Mouse (Mus musculus) neural tube, embryonic 10.5 days (tissue): ENCODE data around the gene Tmsb10.

Experiments
- DNase-seq: peaks from one replicate; pipeline ENCODE4 v3.0.0-alpha.2; 2017; ENCODE audit warnings: low spot score; ENCODE audit errors: extremely low spot score

The Tmsb10 gene

DNA sequence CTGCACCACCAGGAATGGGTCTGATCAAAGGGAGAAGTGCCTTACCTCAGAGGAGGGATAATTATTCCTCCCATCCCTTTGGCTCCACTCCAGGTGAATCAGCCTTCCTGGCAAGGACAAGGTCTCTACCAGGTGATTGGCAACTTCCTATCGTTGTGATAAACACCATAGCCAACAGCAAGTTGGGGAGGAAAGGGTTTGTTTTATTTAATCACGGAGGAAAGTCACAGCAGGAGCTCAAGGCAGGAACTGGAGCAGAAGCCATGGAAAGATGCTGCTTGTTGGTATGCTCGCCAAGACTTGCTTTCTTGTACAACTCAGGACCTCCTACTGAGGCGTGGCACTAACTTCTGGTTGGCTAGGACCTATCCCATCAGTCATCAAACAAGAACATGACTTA is 47.3 kb downstream of the Tmsb10 start:
- no peak for DNase-seq
